ENCODE assay signal across 25 mouse cellular contexts in genomic region chr2:4723088-4723487, GRCm38 (mm10). TPM values are rescaled to one million over a fixed set of nuclear protein-coding genes. Genes with fewer than 3 reads are reported as not detected.
DNase-seq lines count a peak whose midpoint lies in the region; ATAC-seq lines count a peak whose summit lies in the region.
"Had no signal": no experiment of that assay in that cellular context is flagged by ENCODE, and none has a peak within 500 bp of the region (broad histone marks: within the 10 kb centered on the region; RNA-seq: fewer than 3 reads in every experiment).

No protein-coding gene starts in this region.

- H3K36me3 ChIP-seq in kidney, embryonic 16.5 days (ENCODE audit: insufficient read depth, low read length) = no peaks in the 10 kb centered on the region
- no peaks in the 10 kb centered on the region for H3K36me3 ChIP-seq in megakaryocyte, embryonic 14.5 days (replicated peaks; ENCODE audit: low read length)
- H3K36me3 ChIP-seq in intestine, embryonic 16.5 days (ENCODE audit: control insufficient read depth, insufficient read depth, low read length) = no peaks in the 10 kb centered on the region
- H3K36me3 ChIP-seq: embryonic facial prominence, embryonic 13.5 days; forebrain, embryonic 12.5 days; forebrain, embryonic 15.5 days; heart, embryonic 10.5 days; heart, embryonic 13.5 days had no signal

- no peak overlapping the region for H3K4me3 ChIP-seq in kidney, embryonic 16.5 days (ENCODE audit: low read length)
- peak overlapping the region; percentile 34 for H3K4me3 ChIP-seq in megakaryocyte, embryonic 14.5 days (replicated peaks)
- H3K4me3 ChIP-seq in intestine, embryonic 16.5 days (ENCODE audit: low read length) = no peak overlapping the region
- H3K4me3 ChIP-seq: embryonic facial prominence, embryonic 13.5 days; erythroblast, embryonic 14.5 days; forebrain, embryonic 12.5 days; forebrain, embryonic 15.5 days; heart, embryonic 10.5 days; heart, embryonic 13.5 days had no signal

- H3K27ac ChIP-seq in kidney, embryonic 16.5 days (ENCODE audit: low read length) = no peak overlapping the region
- H3K27ac ChIP-seq in intestine, embryonic 16.5 days (ENCODE audit: low read length) = peak overlapping the region; percentile 79
- H3K27ac ChIP-seq: embryonic facial prominence, embryonic 13.5 days; forebrain, embryonic 12.5 days; forebrain, embryonic 15.5 days; heart, embryonic 10.5 days; heart, embryonic 13.5 days; hindbrain, embryonic 14.5 days had no signal

- ATAC-seq in kidney, embryonic 16.5 days (ENCODE audit: low FRiP score, low TSS enrichment) = 0 out of 2 replicates have a peak, but pooled peaks have one; percentile 23
- no peak for ATAC-seq in megakaryocyte, adult 5-6 weeks (ENCODE audit: poor library complexity, severe bottlenecking)
- ATAC-seq in intestine, embryonic 16.5 days = peak; percentile 78
- ATAC-seq: activated CD4-positive, CD25-positive, alpha-beta regulatory T cell, adult 4 months; forebrain, embryonic 15.5 days had no signal

- H3K9me3 ChIP-seq in kidney, embryonic 16.5 days (ENCODE audit: low read length) = no peaks in the 10 kb centered on the region
- no peaks in the 10 kb centered on the region for H3K9me3 ChIP-seq in megakaryocyte, embryonic 14.5 days
- H3K9me3 ChIP-seq in intestine, embryonic 16.5 days (ENCODE audit: control insufficient read depth, low read length) = no peaks in the 10 kb centered on the region
- H3K9me3 ChIP-seq: embryonic facial prominence, embryonic 13.5 days; forebrain, embryonic 12.5 days; forebrain, embryonic 15.5 days; heart, embryonic 10.5 days; heart, embryonic 13.5 days had no signal

- no peak overlapping the region for H3K4me2 ChIP-seq in kidney, embryonic 16.5 days (replicated peaks; ENCODE audit: low read depth, low read length)
- H3K4me2 ChIP-seq in intestine, embryonic 16.5 days (ENCODE audit: low read depth, low read length) = peak overlapping the region; percentile 3; the same call in 1 of the 2 replicates
- H3K4me2 ChIP-seq: embryonic facial prominence, embryonic 13.5 days; forebrain, embryonic 12.5 days; forebrain, embryonic 15.5 days; heart, embryonic 13.5 days; hindbrain, embryonic 14.5 days had no signal

- no peaks in the 10 kb centered on the region for H3K27me3 ChIP-seq in kidney, embryonic 16.5 days (ENCODE audit: insufficient read depth, low read length)
- peaks cover 58% of the 10 kb centered on the region for H3K27me3 ChIP-seq in megakaryocyte, embryonic 14.5 days (replicated peaks)
- H3K27me3 ChIP-seq in intestine, embryonic 16.5 days (replicated peaks; ENCODE audit: control insufficient read depth, insufficient read depth, low read length) = 0 out of 2 replicates have a peak, but pooled peaks cover 3% of the 10 kb centered on the region
- H3K27me3 ChIP-seq: forebrain, embryonic 15.5 days had no signal

- 81% methylated on average over 8 of the region's 8 CpGs for WGBS in kidney, embryonic 16.5 days
- 65% methylated on average over 8 of the region's 8 CpGs for WGBS in intestine, embryonic 16.5 days

- no peak for DNase-seq in kidney, postnatal 25 days
- peak; percentile 69 for DNase-seq in yolk sac, embryonic 10.5 days (ENCODE audit: low spot score)
- no peak for DNase-seq in lung, adult 18-20 months
- DNase-seq in right cerebral cortex, postnatal 14 days = no peak
- DNase-seq: adrenal gland, adult 8-10 months; adrenal gland, postnatal 25 days; cerebellum, adult 2 months; cerebellum, adult 9-11 months; cerebellum, postnatal 25 days; gastrocnemius, postnatal 25 days; heart, adult 18-20 months; heart, postnatal 14 days; heart, postnatal 4 days had no signal

- H3K9ac ChIP-seq in kidney, embryonic 16.5 days (replicated peaks; ENCODE audit: low read length) = no peak overlapping the region
- H3K9ac ChIP-seq in intestine, embryonic 16.5 days (ENCODE audit: low read depth, low read length) = no peak overlapping the region
- H3K9ac ChIP-seq: embryonic facial prominence, embryonic 13.5 days; forebrain, embryonic 12.5 days; forebrain, embryonic 15.5 days; heart, embryonic 13.5 days; hindbrain, embryonic 14.5 days had no signal

- no peaks in the 10 kb centered on the region for H3K4me1 ChIP-seq in kidney, embryonic 16.5 days (ENCODE audit: insufficient read depth, low read length)
- H3K4me1 ChIP-seq in megakaryocyte, embryonic 14.5 days = peaks cover under 1% of the 10 kb centered on the region; the same call in 1 of the 2 replicates
- peaks cover 4% of the 10 kb centered on the region; the same call in 1 of the 2 replicates for H3K4me1 ChIP-seq in intestine, embryonic 16.5 days (ENCODE audit: control insufficient read depth, insufficient read depth, low read length)
- H3K4me1 ChIP-seq: embryonic facial prominence, embryonic 13.5 days; heart, embryonic 10.5 days had no signal

RNA-seq across cellular contexts. Expression of gene Bend7, which starts 5.5 kb away (rescaled TPM):
- polyA plus RNA-seq in kidney, embryonic 16.5 days (2015; fragmentation: Nextera tagmentation; extraction: Ambion mirVana) = 6.2 and 6.4 TPM in 2 replicates
- polyA plus RNA-seq in megakaryocyte, embryonic 14.5 days (2012; ENCODE audit: insufficient read depth, low replicate concordance) = not detected in 2 replicates
- total RNA-seq in megakaryocyte, adult 5-6 weeks (2015) = not detected in 2 replicates
- total RNA-seq in megakaryocyte, adult 5-6 weeks (2017) = not detected in 2 replicates
- 6.3 and 7.1 TPM in 2 replicates for polyA plus RNA-seq in intestine, embryonic 16.5 days (2015; fragmentation: Nextera tagmentation; extraction: Ambion mirVana)
- polyA plus RNA-seq: activated CD4-positive, CD25-positive, alpha-beta regulatory T cell, adult 4 months; erythroblast, embryonic 14.5 days had no signal
